Mouse (Mus musculus): ENCODE measurements around the gene Fbxw21.

- TF ChIP-seq MAFK (IDR thresholded peaks at IDR 0.05; ENCODE audit: insufficient read depth, low read depth, low read length): no peak
- no peak for TF ChIP-seq ZC3H11A (IDR thresholded peaks at IDR 0.05; ENCODE audit: borderline replicate concordance, low read depth, low read length)
Observed at GRCm38 (mm10) chr9:109130076-109130475, 31.8 kb downstream of the Fbxw21 start.

Measured in ES-E14 (cell line).